Mouse (Mus musculus) heart, postnatal 0 days (tissue): ENCODE results near the gene Gfra1. TPM values are rescaled to one million over a fixed set of nuclear protein-coding genes. Genes with fewer than 3 reads are reported as not detected.

ENCODE experiments used
- ATAC-seq: fragments of 200-750 bp; cut with Nextera tagmentation; 2 replicates; pipeline ENCODE4 v1.8.0; 2017; ENCODE audit warnings: low read depth, moderate number of reproducible peaks, moderate library complexity; ENCODE audit not compliant: insufficient read depth
- DNase-seq: peaks from one replicate; pipeline ENCODE4 v3.0.0-alpha.2; 2016; ENCODE audit warnings: low spot score
- H3K27ac ChIP-seq: fragments of 300-500 bp; sonication (generic); 2 replicates; pipeline ENCODE4 v1.5.1; 2014; ENCODE audit warnings: low read depth, mild to moderate bottlenecking
- H3K27me3 ChIP-seq: fragments of 300-500 bp; sonication (generic); 2 replicates; pipeline ENCODE4 v1.6.1; 2014; ENCODE audit warnings: low read length, mixed read lengths; ENCODE audit not compliant: control insufficient read depth, insufficient read depth
- H3K36me3 ChIP-seq: fragments of 300-500 bp; sonication (generic); replicated peaks from 2 replicates; pipeline ENCODE4 v1.6.1; 2014; ENCODE audit warnings: low read length, mixed read lengths; ENCODE audit not compliant: control insufficient read depth, insufficient read depth
- H3K4me1 ChIP-seq: fragments of 300-500 bp; sonication (generic); 2 replicates; pipeline ENCODE4 v1.6.1; 2014; ENCODE audit warnings: antibody characterized with exemption; ENCODE audit not compliant: control insufficient read depth, insufficient read depth
- H3K4me2 ChIP-seq: fragments of 300-500 bp; sonication (generic); 2 replicates; pipeline ENCODE4 v1.6.1; 2014; ENCODE audit warnings: low read depth, mild to moderate bottlenecking, low read length, moderate library complexity
- H3K4me3 ChIP-seq: fragments of 300-500 bp; sonication (generic); 2 replicates; pipeline ENCODE4 v1.5.1; 2014; ENCODE audit warnings: low read depth, low read length
- H3K9ac ChIP-seq: fragments of 300-500 bp; sonication (generic); replicated peaks from 2 replicates; pipeline ENCODE4 v1.6.1; 2014; ENCODE audit warnings: low read depth, low read length, mixed read lengths
- H3K9me3 ChIP-seq: fragments of 300-500 bp; sonication (generic); replicated peaks from 2 replicates; pipeline ENCODE4 v1.6.1; 2016; ENCODE audit warnings: low read length; ENCODE audit not compliant: control insufficient read depth
- CTCF ChIP-seq: IDR thresholded peaks from 2 replicates; pipeline ENCODE4 v1.5.1; 2016; ENCODE audit warnings: antibody characterized with exemption, control low read depth, low read depth
- EP300 ChIP-seq: IDR thresholded peaks from 2 replicates; pipeline ENCODE4 v1.6.1; 2016; ENCODE audit warnings: antibody characterized with exemption, low read depth
- WGBS: fragments of 180-500 bp; shearing (Covaris S2); extraction: QIAGEN DNeasy Blood & Tissue Kit; methylation state at CpG from one replicate; pipeline ENCODE4 v1.1.7; 2014; 5-methylcytosine and 5-hydroxymethylcytosine counted together
- polyA plus RNA-seq: library from polyadenylated mRNA; unstranded; fragments of >200 nt; fragmentation: Nextera tagmentation; extraction: Ambion mirVana; gene quantifications from 2 replicates; pipeline ENCODE4 v1.2.1, GENCODE M21; 2015
- total RNA-seq: library from RNA; depleted of rRNA; stranded (reverse); fragments of >200 nt; gene quantifications from 2 replicates; pipeline ENCODE4 v1.2.3, GENCODE M21; 2014; ENCODE audit warnings: low replicate concordance

Gfra1 gene
- total and polyA plus RNA-seq, 2 experiments from 2014 or later: 0.63 to 0.65 TPM

DNA sequence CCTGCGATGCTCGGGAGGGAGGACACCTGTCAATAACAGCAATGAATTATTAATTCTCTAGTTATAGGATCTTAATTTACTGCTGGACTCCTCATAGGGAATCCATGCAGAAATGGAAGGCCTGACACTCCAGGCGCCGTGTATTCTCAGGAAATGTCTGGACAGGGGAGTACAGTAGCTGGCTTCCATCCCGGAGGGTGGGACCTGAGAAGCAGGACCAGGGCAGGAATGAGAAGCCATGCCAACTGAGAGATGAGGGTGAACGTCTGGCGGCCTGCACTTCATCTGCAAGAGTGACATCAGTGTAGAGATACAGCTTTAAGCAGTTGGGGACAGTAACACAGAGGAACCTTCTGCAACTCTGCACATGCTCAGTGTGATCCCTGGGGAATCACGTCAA is 115.5 kb downstream of the Gfra1 start:
- peak; percentile 6 for DNase-seq
- Histone ChIP-seq H3K36me3 (no peaks in the 10 kb centered on the region), H3K27ac (no peak overlapping the region), H3K4me3 (no peak overlapping the region), H3K4me2 (no peak overlapping the region), H3K9me3 (no peaks in the 10 kb centered on the region), H3K27me3 (no peaks in the 10 kb centered on the region), H3K4me1 (no peaks in the 10 kb centered on the region), H3K9ac (no peak overlapping the region)
- ATAC-seq: no peak
- TF ChIP-seq EP300 (no peak), CTCF (no peak)
- WGBS: 52% methylated on average over 8 of the region's 8 CpGs

DNA sequence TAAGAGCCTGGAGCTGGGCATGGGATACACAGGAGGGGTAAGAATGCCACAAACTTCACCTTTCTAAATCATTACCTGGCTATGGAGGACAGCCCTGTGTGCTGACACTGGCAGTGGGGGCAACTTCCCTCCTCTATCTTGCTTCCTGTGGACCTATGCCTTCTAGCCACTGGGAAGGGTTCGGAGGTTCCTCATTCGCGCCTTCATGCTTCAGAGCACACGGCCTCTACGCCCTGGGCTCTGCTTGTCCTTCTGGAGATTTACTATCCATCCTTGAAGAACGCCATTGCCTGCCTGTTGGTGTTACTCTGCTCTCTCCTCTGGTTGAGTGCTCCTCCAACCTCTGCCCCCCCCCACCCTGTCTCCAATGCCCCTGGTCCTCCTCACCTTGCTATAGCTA is 118.9 kb downstream of the Gfra1 start:
- DNase-seq (no peak), ATAC-seq (no peak)
- H3K4me2 ChIP-seq: no peak overlapping the region
- 86% methylated on average over 6 of the region's 6 CpGs for WGBS
- H3K36me3 ChIP-seq: no peaks in the 10 kb centered on the region
- no peaks in the 10 kb centered on the region for H3K4me1 ChIP-seq
- TF ChIP-seq EP300: no peak
- TF ChIP-seq CTCF: no peak
- no peak overlapping the region for H3K27ac ChIP-seq
- no peaks in the 10 kb centered on the region for H3K9me3 ChIP-seq
- no peaks in the 10 kb centered on the region for H3K27me3 ChIP-seq
- H3K9ac ChIP-seq: no peak overlapping the region
- no peak overlapping the region for H3K4me3 ChIP-seq

DNA sequence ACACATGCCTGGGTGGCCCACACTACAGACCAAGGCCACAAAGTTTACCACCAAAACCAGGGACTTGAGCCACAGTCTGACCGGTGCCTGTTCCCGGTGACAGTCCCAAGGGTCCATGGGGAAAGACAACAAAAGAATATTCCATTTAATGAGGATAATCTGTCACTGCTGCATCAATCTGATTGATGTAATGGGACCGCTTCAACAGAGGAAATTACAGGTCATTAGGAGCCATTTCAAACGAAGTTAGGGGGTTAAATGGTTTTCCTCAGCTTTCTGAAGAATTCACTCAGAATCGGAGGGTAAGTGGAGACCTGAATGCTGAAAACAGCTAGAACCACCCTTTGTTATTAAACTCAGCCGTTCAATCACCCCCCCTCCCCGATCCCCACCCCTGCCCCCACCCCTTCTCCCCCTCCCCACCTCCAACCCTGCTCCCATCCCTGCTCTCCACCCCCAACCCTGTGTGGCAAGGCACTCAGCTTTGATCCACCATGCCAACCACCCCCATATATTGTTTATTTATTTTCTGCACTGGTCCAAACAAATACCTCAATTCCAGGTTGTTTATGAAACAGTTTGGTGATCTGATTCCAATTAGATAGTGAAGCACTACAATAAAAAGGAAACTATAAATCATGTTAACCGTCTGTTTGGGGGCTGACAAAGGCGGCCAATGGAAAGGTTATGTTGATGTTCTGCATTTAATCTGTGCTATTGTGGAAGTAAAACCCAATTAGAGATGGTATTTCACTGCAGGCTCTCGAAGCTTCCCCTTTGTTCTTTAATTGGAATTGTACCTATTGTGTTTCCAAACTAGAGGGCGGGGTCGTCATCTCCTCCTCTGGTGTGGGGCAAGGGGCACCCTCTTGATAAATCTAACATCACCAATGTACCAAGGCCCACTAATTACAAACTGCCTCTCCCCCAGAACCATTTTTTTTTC is 119.9 kb downstream of the Gfra1 start:
- no peak overlapping the region for H3K4me2 ChIP-seq
- H3K9me3 ChIP-seq: no peaks in the 10 kb centered on the region
- no peak overlapping the region for H3K4me3 ChIP-seq
- H3K27ac ChIP-seq: no peak overlapping the region
- ATAC-seq (no peak), DNase-seq (no peak)
- no peaks in the 10 kb centered on the region for H3K27me3 ChIP-seq
- 71% methylated on average over 12 of the region's 12 CpGs for WGBS
- H3K9ac ChIP-seq: no peak overlapping the region
- TF ChIP-seq CTCF (no peak), EP300 (no peak)
- H3K36me3 ChIP-seq: no peaks in the 10 kb centered on the region
- H3K4me1 ChIP-seq: no peaks in the 10 kb centered on the region

- Histone ChIP-seq H3K36me3 (no peaks in the 10 kb centered on the region), H3K27ac (no peak overlapping the region), H3K9me3 (no peaks in the 10 kb centered on the region), H3K9ac (no peak overlapping the region), H3K4me2 (no peak overlapping the region), H3K27me3 (no peaks in the 10 kb centered on the region), H3K4me1 (no peaks in the 10 kb centered on the region), H3K4me3 (no peak overlapping the region)
- TF ChIP-seq CTCF: no peak
- 34% methylated on average over 5 of the region's 5 CpGs for WGBS
- DNase-seq (no peak), ATAC-seq (no peak)
Measured at GRCm38 (mm10) chr19:58329305-58329704, 126.4 kb downstream of the Gfra1 start.

- ATAC-seq (no peak), DNase-seq (no peak)
- TF ChIP-seq CTCF (no peak), EP300 (no peak)
- H3K9me3 ChIP-seq: no peaks in the 10 kb centered on the region
- no peaks in the 10 kb centered on the region for H3K4me1 ChIP-seq
- H3K9ac ChIP-seq: no peak overlapping the region
- no peak overlapping the region for H3K4me2 ChIP-seq
- WGBS: 57% methylated on average over 5 of the region's 5 CpGs
- no peak overlapping the region for H3K4me3 ChIP-seq
- H3K27ac ChIP-seq: no peak overlapping the region
- no peaks in the 10 kb centered on the region for H3K27me3 ChIP-seq
- no peaks in the 10 kb centered on the region for H3K36me3 ChIP-seq
Measured at GRCm38 (mm10) chr19:58328014-58328413, 127.7 kb downstream of the Gfra1 start.

DNA sequence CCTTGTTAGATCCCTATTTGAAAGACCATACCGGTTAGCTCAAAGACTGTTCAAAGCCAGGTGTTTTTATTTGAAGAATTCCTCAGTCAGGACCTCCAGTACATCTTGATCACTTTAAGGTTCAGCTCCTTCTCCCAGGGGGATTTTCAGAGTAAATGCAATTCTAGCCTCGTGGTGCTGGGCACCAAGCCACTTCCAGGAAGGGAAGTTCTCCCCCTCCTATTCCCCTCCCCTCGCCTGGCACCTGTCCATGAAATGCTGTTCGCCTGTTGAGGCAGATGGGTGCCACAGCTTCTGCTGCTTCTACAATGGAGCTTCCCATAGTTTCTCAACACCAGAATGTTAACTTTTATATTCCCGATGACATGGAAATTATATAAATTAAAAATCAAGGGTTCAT is 139.2 kb downstream of the Gfra1 start:
- Histone ChIP-seq H3K9ac (no peak overlapping the region), H3K27me3 (no peaks in the 10 kb centered on the region), H3K4me3 (no peak overlapping the region), H3K9me3 (0 out of 2 replicates have a peak, but pooled peaks cover 5% of the 10 kb centered on the region), H3K4me1 (no peaks in the 10 kb centered on the region), H3K27ac (no peak overlapping the region), H3K36me3 (no peaks in the 10 kb centered on the region), H3K4me2 (no peak overlapping the region)
- DNase-seq (no peak), ATAC-seq (no peak)
- no peak for TF ChIP-seq CTCF
- no peak for TF ChIP-seq EP300
- whole genome bisulfite sequencing: 63% methylated on average over 5 of the region's 5 CpGs
